Mouse (Mus musculus) MEL (cell line): ENCODE measurements around the gene Gpr89. TPM values are rescaled to one million over a fixed set of nuclear protein-coding genes. Genes with fewer than 3 reads are reported as not detected.

Experiments used
- DNase-seq: peaks from one replicate; pipeline ENCODE4 v3.0.0; 2011; ENCODE audit warnings: low read depth, low spot score
- H3K27ac ChIP-seq: 2 replicates; pipeline ENCODE4 v1.5.1; 2012; ENCODE audit warnings: low read depth, mild to moderate bottlenecking, control low read depth, low read length, moderate library complexity; ENCODE audit not compliant: control insufficient read depth
- H3K27me3 ChIP-seq, 2 experiments: fragments of 150-350 bp in 1 of 2; sonication (generic) in 1 of 2; 2 replicates each; pipeline ENCODE4 v1.6.1; 2012; ENCODE audit warnings: low read length in 2 of 2, mild to moderate bottlenecking in 2 of 2, improper control_type of control experiment in 1 of 2, moderate library complexity in 1 of 2; ENCODE audit not compliant: insufficient read depth in 2 of 2, control insufficient read depth in 1 of 2
- H3K36me3 ChIP-seq, 2 experiments: 2 replicates each; pipeline ENCODE4 v1.6.1; 2012 to 2014; ENCODE audit warnings: low read length in 2 of 2, improper control_type of control experiment in 1 of 2, inconsistent platforms in 1 of 2, mild to moderate bottlenecking in 1 of 2; ENCODE audit not compliant: insufficient read depth in 2 of 2, control insufficient read depth in 1 of 2
- H3K4me1 ChIP-seq, 2 experiments: fragments of 150-350 bp in 1 of 2; sonication (generic) in 1 of 2; 2 replicates each; pipeline ENCODE4 v1.6.1; 2012; ENCODE audit warnings: low read length in 2 of 2, improper control_type of control experiment in 1 of 2, mild to moderate bottlenecking in 1 of 2; ENCODE audit not compliant: insufficient read depth in 2 of 2, control insufficient read depth in 1 of 2
- H3K4me3 ChIP-seq, 2 experiments: fragments of 150-350 bp in 1 of 2; sonication (generic) in 1 of 2; 2 replicates each; pipeline ENCODE4 v1.5.1; 2012; ENCODE audit warnings: low read depth in 2 of 2, low read length in 2 of 2, mild to moderate bottlenecking in 2 of 2, moderate library complexity in 2 of 2, control low read depth in 1 of 2, improper control_type of control experiment in 1 of 2; ENCODE audit not compliant: control insufficient read depth in 1 of 2, insufficient read depth in 1 of 2
- H3K79me2 ChIP-seq: 2 replicates; pipeline ENCODE4 v1.6.1; 2012; ENCODE audit warnings: mild to moderate bottlenecking, low read length, moderate library complexity; ENCODE audit not compliant: control insufficient read depth, poor library complexity, insufficient read depth
- H3K9ac ChIP-seq: 2 replicates; pipeline ENCODE4 v1.6.1; 2012; ENCODE audit warnings: low read depth, mild to moderate bottlenecking, control low read depth, low read length, moderate library complexity; ENCODE audit not compliant: control insufficient read depth, poor library complexity, severe bottlenecking
- H3K9me3 ChIP-seq: fragments of 150-350 bp; sonication (generic); replicated peaks from 2 replicates; pipeline ENCODE4 v1.6.1; 2012; ENCODE audit warnings: mild to moderate bottlenecking, low read length, improper control_type of control experiment, moderate library complexity; ENCODE audit not compliant: insufficient read depth
- CTCF ChIP-seq, 3 experiments: IDR thresholded peaks in 2 of 3; conservative IDR thresholded peaks in 1 of 3; 2 replicates each; pipeline ENCODE4 v1.5.1; 2011 to 2012; ENCODE audit warnings: low read length in 3 of 3, low read depth in 2 of 3, mild to moderate bottlenecking in 2 of 3, improper control_type of control experiment in 1 of 3, inconsistent platforms in 1 of 3, mixed read lengths in 1 of 3, moderate library complexity in 1 of 3; ENCODE audit not compliant: control insufficient read depth in 1 of 3, insufficient read depth in 1 of 3, poor library complexity in 1 of 3, severe bottlenecking in 1 of 3
- E2F4 ChIP-seq: IDR thresholded peaks from 2 replicates; pipeline ENCODE4 v1.6.1; 2011; ENCODE audit warnings: low read depth, low read length, improper control_type of control experiment, borderline replicate concordance
- KAT2A ChIP-seq: conservative IDR thresholded peaks from 2 replicates; pipeline ENCODE4 v1.6.1; 2012; ENCODE audit warnings: low read depth, low read length, improper control_type of control experiment, inconsistent platforms
- MAX ChIP-seq: IDR thresholded peaks from 2 replicates; pipeline ENCODE4 v1.6.1; 2011; ENCODE audit warnings: low read length, improper control_type of control experiment
- MEF2A ChIP-seq: IDR thresholded peaks from 2 replicates; pipeline ENCODE4 v1.6.1; 2014; ENCODE audit warnings: low read depth, mild to moderate bottlenecking, inconsistent platforms, low read length, improper control_type of control experiment; ENCODE audit not compliant: poor library complexity, insufficient replicate concordance, severe bottlenecking; ENCODE audit errors: extremely low read depth
- NELFE ChIP-seq: IDR thresholded peaks from 2 replicates; pipeline ENCODE4 v1.6.1; 2011; ENCODE audit warnings: low read depth, low read length, improper control_type of control experiment
- POLR2A ChIP-seq, 2 experiments: IDR thresholded peaks; 2 replicates each; pipeline ENCODE4 v1.6.1; 2011 to 2012; ENCODE audit warnings: low read length in 2 of 2, mild to moderate bottlenecking in 2 of 2, control low read depth in 1 of 2, improper control_type of control experiment in 1 of 2, low read depth in 1 of 2, moderate library complexity in 1 of 2; ENCODE audit not compliant: control insufficient read depth in 1 of 2, insufficient read depth in 1 of 2, poor library complexity in 1 of 2
- POLR2AphosphoS5 ChIP-seq: IDR thresholded peaks from 2 replicates; pipeline ENCODE4 v1.6.1; 2012; ENCODE audit warnings: low read depth, borderline replicate concordance, mild to moderate bottlenecking, inconsistent platforms, low read length, moderate library complexity, mixed read lengths
- SMC3 ChIP-seq: IDR thresholded peaks from 2 replicates; pipeline ENCODE4 v1.6.1; 2011; ENCODE audit warnings: low read depth, low read length, improper control_type of control experiment
- TAL1 ChIP-seq: IDR thresholded peaks from 2 replicates; pipeline ENCODE4 v1.6.1; 2012; ENCODE audit warnings: mild to moderate bottlenecking, inconsistent platforms, low read length, moderate library complexity, mixed read lengths
- USF2 ChIP-seq, 2 experiments: IDR thresholded peaks; 2 replicates each; pipeline ENCODE4 v1.6.1; 2011 to 2012; ENCODE audit warnings: improper control_type of control experiment in 2 of 2, low read length in 2 of 2, borderline replicate concordance in 1 of 2, inconsistent platforms in 1 of 2, low read depth in 1 of 2, mild to moderate bottlenecking in 1 of 2; ENCODE audit not compliant: insufficient read depth in 1 of 2
- ZNF384 ChIP-seq: IDR thresholded peaks from 2 replicates; pipeline ENCODE4 v1.6.1; 2012; ENCODE audit warnings: low read depth, mild to moderate bottlenecking, inconsistent platforms, low read length, improper control_type of control experiment
- polyA plus RNA-seq, 2 experiments: library from polyadenylated mRNA; stranded (reverse) in 1 of 2; unstranded in 1 of 2; fragments of >175 nt in 1 of 2; fragments of >200 nt in 1 of 2; gene quantifications; 2 replicates each; pipeline versions ENCODE4 v1.2.1 to v1.2.4; 2012; ENCODE audit warnings: low replicate concordance in 2 of 2, low read depth in 1 of 2; ENCODE audit not compliant: insufficient read length in 2 of 2, insufficient read depth in 1 of 2, missing spikeins in 1 of 2
- total RNA-seq: library from RNA; depleted of rRNA; stranded (reverse); fragments of 300-350 nt; gene quantifications from 2 replicates; pipeline ENCODE4 v1.2.3, GENCODE M21; 2012

Gpr89 gene
- total and polyA plus RNA-seq, 3 experiments = 56.7 to 69.9 TPM; not detected in 1

DNA sequence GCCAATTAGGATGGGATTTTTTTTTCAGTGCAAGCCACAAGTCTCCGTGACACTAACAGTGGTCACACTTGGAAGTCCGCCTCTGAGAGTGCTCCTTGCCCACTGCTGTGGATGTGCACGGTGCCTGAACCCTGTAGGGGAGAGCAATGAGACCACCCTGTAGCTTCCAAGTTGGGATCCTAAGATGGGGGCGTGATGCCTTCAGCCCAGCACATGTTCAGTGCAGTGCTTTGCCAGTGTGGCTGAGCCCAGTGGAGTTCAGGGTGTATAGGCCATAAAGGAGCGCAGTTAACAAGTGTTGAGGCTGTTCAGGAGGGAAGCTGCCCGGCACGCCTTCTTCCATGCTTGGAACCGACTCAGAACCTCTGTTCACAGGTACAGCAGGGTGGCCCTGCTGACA lies 36.6 kb downstream of the Gpr89 start:
- Histone ChIP-seq H3K79me2 (no peaks in the 10 kb centered on the region), H3K27ac (no peak overlapping the region), H3K9me3 (no peaks in the 10 kb centered on the region), H3K4me3 (no peak overlapping the region), H3K27me3 (no peaks in the 10 kb centered on the region), H3K36me3 (peaks cover 0 to 21% of the 10 kb centered on the region in 2 experiments; a peak in 2 of 4 replicates), H3K4me1 (no peaks in the 10 kb centered on the region), H3K9ac (no peak overlapping the region)
- DNase-seq = no peak
- no peak for TF ChIP-seq KAT2A

- TF ChIP-seq POLR2AphosphoS5 = no peak
- TF ChIP-seq MEF2A = no peak
- no peak for TF ChIP-seq ZNF384
- TF ChIP-seq, all 39 proteins: peak for 0
- Histone ChIP-seq H3K36me3 (peaks cover 0 to 16% of the 10 kb centered on the region in 2 experiments; a peak in 2 of 4 replicates), H3K79me2 (no peaks in the 10 kb centered on the region), H3K4me3 (no peak overlapping the region), H3K27me3 (no peaks in the 10 kb centered on the region), H3K9ac (no peak overlapping the region), H3K9me3 (no peaks in the 10 kb centered on the region), H3K4me1 (no peaks in the 10 kb centered on the region), H3K27ac (no peak overlapping the region)
- DNase-seq = no peak
These were observed 37.3 kb downstream of the Gpr89 start for GRCm38 (mm10) chr3:96867863-96868262.

DNA sequence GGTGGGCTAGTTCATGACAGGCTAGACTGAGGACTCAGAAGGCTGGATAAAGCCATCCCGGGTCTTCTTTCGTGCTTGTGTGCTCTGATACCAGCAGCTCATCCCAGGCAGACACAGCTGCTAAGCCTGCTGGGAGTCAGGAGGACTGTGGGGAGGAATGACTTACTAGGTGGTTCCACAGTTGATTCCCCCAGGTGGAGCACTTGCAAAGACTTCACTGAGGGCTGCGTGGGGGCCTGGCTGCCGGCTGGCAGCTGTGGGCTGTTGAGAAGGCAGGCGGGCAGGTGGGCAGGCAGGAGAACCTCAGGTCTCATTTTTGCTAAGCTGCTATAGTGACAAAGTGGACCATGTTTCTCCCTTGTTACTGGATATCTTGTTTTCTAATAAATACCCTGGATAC lies 44.6 kb downstream of the Gpr89 start:
- TF ChIP-seq TAL1 = no peak
- no peak for TF ChIP-seq POLR2A (IDR thresholded peaks at IDR 0.05; ENCODE audit: control insufficient read depth in 1 of 2, insufficient read depth in 1 of 2, low read depth in 1 of 2, low read length in 2 of 2, poor library complexity in 1 of 2)
- TF ChIP-seq NELFE = no peak
- no peak for TF ChIP-seq E2F4
- TF ChIP-seq CTCF (IDR thresholded peaks at IDR 0.05 in 2 of 3, conservative IDR thresholded peaks at IDR 0.05 in 1 of 3; ENCODE audit: control insufficient read depth in 1 of 3, insufficient read depth in 1 of 3, low read depth in 2 of 3, low read length in 3 of 3, poor library complexity in 1 of 3, severe bottlenecking in 1 of 3) = no peak
- TF ChIP-seq SMC3 = no peak
- no peak for TF ChIP-seq USF2 (IDR thresholded peaks at IDR 0.05; ENCODE audit: borderline replicate concordance in 1 of 2, insufficient read depth in 1 of 2, low read depth in 1 of 2, low read length in 2 of 2)
- no peak for TF ChIP-seq MAX

More for the DNA sequence above, 44.6 kb downstream of the Gpr89 start:
- Histone ChIP-seq H3K4me3 (no peak overlapping the region), H3K36me3 (no peaks in the 10 kb centered on the region; a peak in 1 of 4 replicates), H3K27me3 (no peaks in the 10 kb centered on the region), H3K9ac (no peak overlapping the region), H3K4me1 (no peaks in the 10 kb centered on the region), H3K27ac (no peak overlapping the region), H3K79me2 (no peaks in the 10 kb centered on the region), H3K9me3 (no peaks in the 10 kb centered on the region)
- DNase-seq = no peak
